Mouse (Mus musculus) brain, embryonic 14.5 days (tissue): ENCODE measurements around the gene Pik3r6. TPM values are rescaled to one million over a fixed set of nuclear protein-coding genes. Genes with fewer than 3 reads are reported as not detected.

Experiments
- DNase-seq: peaks from one replicate; pipeline ENCODE4 v3.0.0-alpha.2; 2011; ENCODE audit warnings: low read depth
- CTCF ChIP-seq: fragments of 200-500 bp; IDR thresholded peaks from 2 replicates; pipeline ENCODE4 v1.5.1; 2012; ENCODE audit warnings: inconsistent platforms, mild to moderate bottlenecking, moderate library complexity, borderline replicate concordance; ENCODE audit not compliant: insufficient read depth, insufficient read length; ENCODE audit errors: extremely low read depth
- POLR2A ChIP-seq: fragments of 200-500 bp; IDR thresholded peaks from 2 replicates; pipeline ENCODE4 v1.6.1; 2012; ENCODE audit warnings: mild to moderate bottlenecking, inconsistent platforms, borderline replicate concordance; ENCODE audit not compliant: poor library complexity, insufficient read depth, insufficient read length, severe bottlenecking; ENCODE audit errors: extremely low read depth
- polyA plus RNA-seq: library from polyadenylated mRNA; depleted of rRNA; stranded (reverse); fragments of >200 nt; gene quantifications from 2 replicates; pipeline ENCODE4 v1.2.3, GENCODE M21; 2012; rRNA removed

The Pik3r6 gene
- polyA plus RNA-seq, 1 experiment, result 2.4 TPM

- no peak for TF ChIP-seq CTCF
- TF ChIP-seq POLR2A, result no peak
- DNase-seq, result no peak
These were observed 88.9 kb downstream of the Pik3r6 start for GRCm38 (mm10) chr11:68591708-68592107.

DNA sequence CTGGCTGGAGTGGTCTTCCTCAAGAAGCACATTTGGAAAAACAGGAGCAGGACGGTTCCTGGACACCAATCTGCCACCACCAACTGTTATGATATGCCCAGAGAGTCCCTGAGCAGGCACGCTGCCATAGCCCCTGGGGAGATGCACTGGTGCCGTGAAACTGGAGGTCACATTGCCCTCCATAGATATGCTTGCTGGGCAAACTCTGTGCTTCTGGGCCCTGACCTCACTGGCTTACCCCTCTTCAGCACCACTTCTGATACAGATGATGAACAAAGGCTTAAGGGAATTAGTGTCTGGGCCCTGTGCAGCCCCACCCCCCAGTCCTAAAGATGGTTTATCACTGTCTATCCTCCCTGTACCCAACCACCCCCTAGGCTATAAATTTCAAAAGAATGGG is 90.4 kb downstream of the Pik3r6 start:
- TF ChIP-seq CTCF (no peak), POLR2A (no peak)
- no peak for DNase-seq

DNA sequence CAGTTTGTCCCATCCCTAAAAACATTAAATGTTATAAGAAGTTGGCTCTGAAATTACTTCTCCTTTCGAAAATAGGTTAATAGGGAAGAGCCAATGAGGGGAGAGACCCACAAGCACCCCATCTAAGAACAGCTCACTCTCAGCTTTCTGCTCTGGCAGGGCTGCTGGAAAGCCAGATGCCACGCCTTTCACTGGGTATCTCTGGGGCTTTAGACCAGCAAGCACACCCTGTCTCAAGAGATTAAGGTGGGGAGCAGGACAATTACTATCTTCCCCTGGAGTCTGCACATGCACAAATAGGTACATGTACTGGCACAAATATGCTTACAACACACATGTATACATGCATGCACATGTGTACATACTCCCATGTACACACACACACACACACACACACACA is 95.1 kb downstream of the Pik3r6 start:
- TF ChIP-seq POLR2A (no peak), CTCF (no peak)
- no peak for DNase-seq

- no peak for DNase-seq
- TF ChIP-seq POLR2A, result no peak
- no peak for TF ChIP-seq CTCF
These were observed 97.8 kb downstream of the Pik3r6 start for GRCm38 (mm10) chr11:68600551-68601021.

DNA sequence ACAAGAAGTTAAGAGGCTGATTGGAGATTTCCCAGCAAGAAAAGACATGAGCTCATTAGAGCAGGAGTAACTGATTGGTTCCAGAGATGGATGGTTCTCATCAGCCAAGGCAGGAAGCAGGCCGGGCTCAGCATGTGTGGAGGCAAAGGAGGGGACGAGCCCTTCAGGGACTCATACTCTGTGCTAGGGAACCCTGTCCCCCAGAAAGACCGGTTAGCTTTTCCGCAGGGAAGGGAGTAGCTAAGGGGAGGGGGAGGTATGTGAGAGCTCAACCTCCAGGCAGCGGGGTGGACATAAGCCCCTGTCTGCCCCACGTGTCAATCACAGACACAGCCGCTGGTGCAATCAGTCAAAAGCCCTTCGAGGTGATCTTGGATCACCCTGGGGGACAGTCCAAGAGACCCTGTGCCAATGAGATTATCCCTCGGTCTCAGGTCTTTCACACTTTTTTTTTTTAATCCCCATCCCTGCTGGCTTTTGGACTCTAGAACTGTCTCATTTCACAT is 98.7 kb downstream of the Pik3r6 start:
- DNase-seq, result peak; percentile 40
- TF ChIP-seq POLR2A (no peak), CTCF (no peak)

Other genes starting within 250 kb of the Pik3r6 start
- 31.4 and 62.8 TPM in 2 replicates for gene Ntn1, start 102.2 kb upstream of the Pik3r6 start, polyA plus RNA-seq
- 0.32 and 0.74 TPM in 2 replicates for gene Pik3r5, start 70.9 kb upstream of the Pik3r6 start, polyA plus RNA-seq
- 0.06 and 0.10 TPM in 2 replicates for gene Mfsd6l, start 53.2 kb downstream of the Pik3r6 start, polyA plus RNA-seq
- 0.21 and 0.37 TPM in 2 replicates for gene Ccdc42, start 84.0 kb downstream of the Pik3r6 start, polyA plus RNA-seq
- 141 and 189 TPM in 2 replicates for gene Myh10, start 188.5 kb downstream of the Pik3r6 start, polyA plus RNA-seq